Mouse (Mus musculus): Measurements from ENCODE around the gene Evi5.

DNA sequence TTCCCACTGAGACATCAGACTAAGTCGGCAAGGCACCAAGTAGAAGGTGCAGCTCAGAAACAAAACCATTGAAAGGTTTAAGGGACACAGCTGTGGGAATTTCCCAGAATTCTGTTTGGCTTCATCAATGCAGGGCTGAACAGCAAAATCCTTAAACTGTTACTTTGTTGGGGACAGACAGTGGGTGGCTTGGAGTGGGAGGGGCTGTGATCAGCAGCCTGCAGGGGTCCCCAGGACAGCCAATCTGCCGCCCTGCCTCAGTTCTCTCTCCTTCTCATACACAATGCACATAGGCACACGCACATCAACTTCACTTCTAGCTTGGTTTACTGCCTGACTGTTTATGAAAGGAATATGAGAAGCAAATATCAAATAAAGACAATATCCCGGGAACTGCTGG lies 40.4 kb upstream of the Evi5 start:
- TF ChIP-seq EP300 (IDR thresholded peaks at IDR 0.05; ENCODE audit: insufficient read depth, low read depth, low read length) = no peak
- no peak for TF ChIP-seq POLR2A (IDR thresholded peaks at IDR 0.05; ENCODE audit: insufficient read depth, low read length)
- no peak for TF ChIP-seq CTCF (IDR thresholded peaks at IDR 0.05; ENCODE audit: low read depth, low read length)
